Mouse (Mus musculus): ENCODE data around the gene Map1lc3a. TPM values are rescaled to one million over a fixed set of nuclear protein-coding genes. Genes with fewer than 3 reads are reported as not detected.

Map1lc3a gene
- polyA plus RNA-seq, 1 experiment from 2014 or later: 113 TPM

GRCm38 (mm10) chr2:155277721-155278120 is 1.6 kb downstream of the Map1lc3a start:
- Histone ChIP-seq H3K4me1 (ENCODE audit: control insufficient read depth, insufficient read depth, low read length) (no peaks in the 10 kb centered on the region; the same call in 1 of the 2 replicates), H3K27me3 (ENCODE audit: control insufficient read depth, insufficient read depth, low read length) (no peaks in the 10 kb centered on the region), H3K36me3 (replicated peaks; ENCODE audit: control insufficient read depth, insufficient read depth, low read depth, low read length) (no peaks in the 10 kb centered on the region), H3K4me3 (ENCODE audit: low read depth, low read length) (no peak overlapping the region), H3K9me3 (replicated peaks; ENCODE audit: control insufficient read depth, low read length) (no peaks in the 10 kb centered on the region), H3K4me2 (ENCODE audit: low read depth, low read length) (no peak overlapping the region), H3K27ac (replicated peaks; ENCODE audit: low read depth, low read length) (no peak overlapping the region), H3K9ac (replicated peaks; ENCODE audit: low read length) (no peak overlapping the region)
- 94% methylated on average over 2 of the region's 2 CpGs for WGBS
- no peak for ATAC-seq (replicated peaks; ENCODE audit: insufficient number of reproducible peaks, low FRiP score, low TSS enrichment, low read depth)
- no peak for DNase-seq (ENCODE audit: low spot score)

GRCm38 (mm10) chr2:155278361-155278760 is 2.3 kb downstream of the Map1lc3a start:
- no peaks in the 10 kb centered on the region for H3K36me3 ChIP-seq (replicated peaks; ENCODE audit: control insufficient read depth, insufficient read depth, low read depth, low read length)
- DNase-seq (ENCODE audit: low spot score) (no peak), ATAC-seq (replicated peaks; ENCODE audit: insufficient number of reproducible peaks, low FRiP score, low TSS enrichment, low read depth) (no peak)
- H3K27ac ChIP-seq (replicated peaks; ENCODE audit: low read depth, low read length): no peak overlapping the region
- no peaks in the 10 kb centered on the region; the same call in 1 of the 2 replicates for H3K4me1 ChIP-seq (ENCODE audit: control insufficient read depth, insufficient read depth, low read length)
- no peak overlapping the region for H3K4me3 ChIP-seq (ENCODE audit: low read depth, low read length)
- 90% methylated on average over 7 of the region's 7 CpGs for WGBS
- no peak overlapping the region for H3K9ac ChIP-seq (replicated peaks; ENCODE audit: low read length)
- no peaks in the 10 kb centered on the region for H3K27me3 ChIP-seq (ENCODE audit: control insufficient read depth, insufficient read depth, low read length)
- no peak overlapping the region for H3K4me2 ChIP-seq (ENCODE audit: low read depth, low read length)
- no peaks in the 10 kb centered on the region for H3K9me3 ChIP-seq (replicated peaks; ENCODE audit: control insufficient read depth, low read length)

GRCm38 (mm10) chr2:155279163-155279562 is 3.1 kb downstream of the Map1lc3a start:
- H3K27me3 ChIP-seq (ENCODE audit: control insufficient read depth, insufficient read depth, low read length): no peaks in the 10 kb centered on the region
- H3K27ac ChIP-seq (replicated peaks; ENCODE audit: low read depth, low read length): no peak overlapping the region
- 87% methylated on average over 4 of the region's 4 CpGs for WGBS
- ATAC-seq (replicated peaks; ENCODE audit: insufficient number of reproducible peaks, low FRiP score, low TSS enrichment, low read depth) (no peak), DNase-seq (ENCODE audit: low spot score) (no peak)
- H3K36me3 ChIP-seq (replicated peaks; ENCODE audit: control insufficient read depth, insufficient read depth, low read depth, low read length): no peaks in the 10 kb centered on the region
- H3K4me3 ChIP-seq (ENCODE audit: low read depth, low read length): no peak overlapping the region
- no peak overlapping the region for H3K9ac ChIP-seq (replicated peaks; ENCODE audit: low read length)
- no peak overlapping the region for H3K4me2 ChIP-seq (ENCODE audit: low read depth, low read length)
- no peaks in the 10 kb centered on the region; the same call in 1 of the 2 replicates for H3K4me1 ChIP-seq (ENCODE audit: control insufficient read depth, insufficient read depth, low read length)
- H3K9me3 ChIP-seq (replicated peaks; ENCODE audit: control insufficient read depth, low read length): no peaks in the 10 kb centered on the region

GRCm38 (mm10) chr2:155280116-155280515 is 4.0 kb downstream of the Map1lc3a start:
- ATAC-seq (replicated peaks; ENCODE audit: insufficient number of reproducible peaks, low FRiP score, low TSS enrichment, low read depth): no peak
- 55% methylated on average over 2 of the region's 2 CpGs for WGBS
- H3K36me3 ChIP-seq (replicated peaks; ENCODE audit: control insufficient read depth, insufficient read depth, low read depth, low read length): no peaks in the 10 kb centered on the region

DNA sequence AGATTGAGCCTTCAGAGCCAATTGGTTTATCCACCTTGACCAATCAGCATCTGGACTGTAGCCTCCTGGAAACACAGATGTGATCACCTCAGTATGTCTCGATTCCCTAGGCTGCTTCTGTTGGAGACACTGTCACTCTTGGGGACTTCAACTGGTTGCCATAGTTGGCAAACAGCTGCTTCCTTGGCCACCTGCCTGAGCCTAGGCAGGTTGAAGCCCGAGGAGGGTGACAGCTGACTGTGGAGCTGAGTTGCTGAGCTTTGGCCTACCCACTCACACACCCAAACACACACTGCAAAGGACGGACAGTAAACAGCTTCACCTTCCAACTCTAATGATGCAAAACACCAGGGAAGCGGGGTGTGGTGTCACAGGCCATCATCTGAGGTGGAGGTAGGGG is 7.7 kb downstream of the Map1lc3a start:
- WGBS: 90% methylated on average over 4 of the region's 4 CpGs
- no peaks in the 10 kb centered on the region for H3K27me3 ChIP-seq (ENCODE audit: control insufficient read depth, insufficient read depth, low read length)
- DNase-seq (ENCODE audit: low spot score) (no peak), ATAC-seq (replicated peaks; ENCODE audit: insufficient number of reproducible peaks, low FRiP score, low TSS enrichment, low read depth) (no peak)
- H3K4me1 ChIP-seq (ENCODE audit: control insufficient read depth, insufficient read depth, low read length): no peaks in the 10 kb centered on the region
- H3K9ac ChIP-seq (replicated peaks; ENCODE audit: low read length): no peak overlapping the region
- H3K27ac ChIP-seq (replicated peaks; ENCODE audit: low read depth, low read length): no peak overlapping the region
- H3K9me3 ChIP-seq (replicated peaks; ENCODE audit: control insufficient read depth, low read length): no peaks in the 10 kb centered on the region
- no peak overlapping the region for H3K4me2 ChIP-seq (ENCODE audit: low read depth, low read length)
- H3K4me3 ChIP-seq (ENCODE audit: low read depth, low read length): no peak overlapping the region
- H3K36me3 ChIP-seq (replicated peaks; ENCODE audit: control insufficient read depth, insufficient read depth, low read depth, low read length): no peaks in the 10 kb centered on the region

More at GRCm38 (mm10) chr2:155280116-155280515, 4.0 kb downstream of the Map1lc3a start:
- H3K4me1 ChIP-seq (ENCODE audit: control insufficient read depth, insufficient read depth, low read length): no peaks in the 10 kb centered on the region; the same call in 1 of the 2 replicates
- no peak for DNase-seq (ENCODE audit: low spot score)
- H3K9me3 ChIP-seq (replicated peaks; ENCODE audit: control insufficient read depth, low read length): no peaks in the 10 kb centered on the region
- H3K27ac ChIP-seq (replicated peaks; ENCODE audit: low read depth, low read length): no peak overlapping the region
- no peaks in the 10 kb centered on the region for H3K27me3 ChIP-seq (ENCODE audit: control insufficient read depth, insufficient read depth, low read length)
- H3K4me3 ChIP-seq (ENCODE audit: low read depth, low read length): no peak overlapping the region
- H3K9ac ChIP-seq (replicated peaks; ENCODE audit: low read length): no peak overlapping the region
- H3K4me2 ChIP-seq (ENCODE audit: low read depth, low read length): no peak overlapping the region

- H3K4me1 ChIP-seq (ENCODE audit: control insufficient read depth, insufficient read depth, low read length): no peaks in the 10 kb centered on the region
- WGBS: 82% methylated on average over 7 of the region's 7 CpGs
- no peaks in the 10 kb centered on the region for H3K27me3 ChIP-seq (ENCODE audit: control insufficient read depth, insufficient read depth, low read length)
- ATAC-seq (replicated peaks; ENCODE audit: insufficient number of reproducible peaks, low FRiP score, low TSS enrichment, low read depth) (no peak), DNase-seq (ENCODE audit: low spot score) (no peak)
- no peaks in the 10 kb centered on the region for H3K36me3 ChIP-seq (replicated peaks; ENCODE audit: control insufficient read depth, insufficient read depth, low read depth, low read length)
- H3K9me3 ChIP-seq (replicated peaks; ENCODE audit: control insufficient read depth, low read length): no peaks in the 10 kb centered on the region
- H3K9ac ChIP-seq (replicated peaks; ENCODE audit: low read length): no peak overlapping the region
- no peak overlapping the region for H3K27ac ChIP-seq (replicated peaks; ENCODE audit: low read depth, low read length)
- no peak overlapping the region for H3K4me2 ChIP-seq (ENCODE audit: low read depth, low read length)
- no peak overlapping the region for H3K4me3 ChIP-seq (ENCODE audit: low read depth, low read length)
Measured at GRCm38 (mm10) chr2:155284647-155285046, 8.6 kb downstream of the Map1lc3a start.

- no peak overlapping the region for H3K4me2 ChIP-seq (ENCODE audit: low read depth, low read length)
- H3K27me3 ChIP-seq (ENCODE audit: control insufficient read depth, insufficient read depth, low read length): no peaks in the 10 kb centered on the region
- H3K9me3 ChIP-seq (replicated peaks; ENCODE audit: control insufficient read depth, low read length): no peaks in the 10 kb centered on the region
- no peak overlapping the region for H3K27ac ChIP-seq (replicated peaks; ENCODE audit: low read depth, low read length)
- no peaks in the 10 kb centered on the region for H3K4me1 ChIP-seq (ENCODE audit: control insufficient read depth, insufficient read depth, low read length)
- WGBS: 89% methylated on average over 6 of the region's 6 CpGs
- ATAC-seq (replicated peaks; ENCODE audit: insufficient number of reproducible peaks, low FRiP score, low TSS enrichment, low read depth) (no peak), DNase-seq (ENCODE audit: low spot score) (no peak)
- H3K4me3 ChIP-seq (ENCODE audit: low read depth, low read length): no peak overlapping the region
- H3K9ac ChIP-seq (replicated peaks; ENCODE audit: low read length): no peak overlapping the region
- no peaks in the 10 kb centered on the region; the same call in 1 of the 2 replicates for H3K36me3 ChIP-seq (replicated peaks; ENCODE audit: control insufficient read depth, insufficient read depth, low read depth, low read length)
Measured at GRCm38 (mm10) chr2:155285744-155286143, 9.6 kb downstream of the Map1lc3a start.

- Histone ChIP-seq H3K4me1 (ENCODE audit: control insufficient read depth, insufficient read depth, low read length) (no peaks in the 10 kb centered on the region), H3K27ac (replicated peaks; ENCODE audit: low read depth, low read length) (no peak overlapping the region), H3K27me3 (ENCODE audit: control insufficient read depth, insufficient read depth, low read length) (no peaks in the 10 kb centered on the region), H3K9me3 (replicated peaks; ENCODE audit: control insufficient read depth, low read length) (no peaks in the 10 kb centered on the region), H3K4me2 (ENCODE audit: low read depth, low read length) (no peak overlapping the region), H3K36me3 (replicated peaks; ENCODE audit: control insufficient read depth, insufficient read depth, low read depth, low read length) (peaks cover 3% of the 10 kb centered on the region), H3K9ac (replicated peaks; ENCODE audit: low read length) (no peak overlapping the region), H3K4me3 (ENCODE audit: low read depth, low read length) (no peak overlapping the region)
- DNase-seq (ENCODE audit: low spot score) (no peak), ATAC-seq (replicated peaks; ENCODE audit: insufficient number of reproducible peaks, low FRiP score, low TSS enrichment, low read depth) (no peak)
- 85% methylated on average over 4 of the region's 4 CpGs for WGBS
Measured at GRCm38 (mm10) chr2:155287456-155288250, 11.6 kb downstream of the Map1lc3a start.
